Mouse (Mus musculus) kidney, adult 11 months (tissue): Measurements from ENCODE around the gene Sumf1.

Source experiments
- DNase-seq: peaks from one replicate; pipeline ENCODE4 v3.0.0; 2022

Gene Sumf1

GRCm38 (mm10) chr6:108145241-108145640 lies 40.1 kb downstream of the Sumf1 start:
- no peak for DNase-seq

- no peak for DNase-seq
Observed at GRCm38 (mm10) chr6:108142796-108143195, 42.6 kb downstream of the Sumf1 start.

- DNase-seq: peak; percentile 49
Observed at GRCm38 (mm10) chr6:108140722-108141490, 44.5 kb downstream of the Sumf1 start.

- no peak for DNase-seq
Observed at GRCm38 (mm10) chr6:108137031-108137430, 48.4 kb downstream of the Sumf1 start.

GRCm38 (mm10) chr6:108136286-108136685 lies 49.1 kb downstream of the Sumf1 start:
- DNase-seq: no peak

- DNase-seq: no peak
Observed at GRCm38 (mm10) chr6:108132268-108132935, 53.0 kb downstream of the Sumf1 start.

- DNase-seq: no peak
Observed at GRCm38 (mm10) chr6:108130718-108131117, 54.7 kb downstream of the Sumf1 start.

GRCm38 (mm10) chr6:108126631-108127030 lies 58.8 kb downstream of the Sumf1 start:
- peak; percentile 27 for DNase-seq

- DNase-seq: no peak
Observed at GRCm38 (mm10) chr6:108125474-108125873, 59.9 kb downstream of the Sumf1 start.

GRCm38 (mm10) chr6:108117881-108118280 lies 67.5 kb downstream of the Sumf1 start:
- no peak for DNase-seq

- DNase-seq: no peak
Observed at GRCm38 (mm10) chr6:108114971-108115370, 70.4 kb downstream of the Sumf1 start.

GRCm38 (mm10) chr6:108111693-108112092 lies 73.7 kb downstream of the Sumf1 start:
- no peak for DNase-seq

- DNase-seq: no peak
Observed at GRCm38 (mm10) chr6:108110336-108110735, 75.0 kb downstream of the Sumf1 start.

- DNase-seq: no peak
Observed at GRCm38 (mm10) chr6:108107376-108107775, 78.0 kb downstream of the Sumf1 start.

GRCm38 (mm10) chr6:108101936-108102830 lies 83.2 kb downstream of the Sumf1 start:
- DNase-seq: peak; percentile 71

GRCm38 (mm10) chr6:108098846-108099217 lies 86.5 kb downstream of the Sumf1 start:
- no peak for DNase-seq

GRCm38 (mm10) chr6:108098171-108098845 lies 87.1 kb downstream of the Sumf1 start:
- DNase-seq: peak; percentile 73

GRCm38 (mm10) chr6:108095445-108095844 lies 89.9 kb downstream of the Sumf1 start:
- DNase-seq: no peak

- no peak for DNase-seq
Observed at GRCm38 (mm10) chr6:108093449-108093848, 91.9 kb downstream of the Sumf1 start.

- peak; percentile 48 for DNase-seq
Observed at GRCm38 (mm10) chr6:108092646-108093045, 92.7 kb downstream of the Sumf1 start.

- no peak for DNase-seq
Observed at GRCm38 (mm10) chr6:108091296-108091695, 94.1 kb downstream of the Sumf1 start.

GRCm38 (mm10) chr6:108075857-108076256 lies 109.5 kb downstream of the Sumf1 start:
- DNase-seq: no peak

- DNase-seq: peak; percentile 51
Observed at GRCm38 (mm10) chr6:108074624-108075023, 110.8 kb downstream of the Sumf1 start.
